Mouse (Mus musculus): ENCODE data around the gene Rpn2. TPM values are rescaled to one million over a fixed set of nuclear protein-coding genes. Genes with fewer than 3 reads are reported as not detected.

Rpn2 gene
- total RNA-seq, 4 experiments from 2014 or later, result 150 to 156 (median 153) TPM

- no peak for DNase-seq (ENCODE audit: low spot score in 2 of 2)
These were observed 30.8 kb downstream of the Rpn2 start for GRCm38 (mm10) chr2:157309611-157310010.

- DNase-seq (ENCODE audit: low spot score in 2 of 2), result no peak
These were observed 32.3 kb downstream of the Rpn2 start for GRCm38 (mm10) chr2:157310963-157311637.

GRCm38 (mm10) chr2:157313718-157314117 is 34.9 kb downstream of the Rpn2 start:
- DNase-seq (ENCODE audit: low spot score in 2 of 2), result no peak

- DNase-seq (ENCODE audit: low spot score in 2 of 2), result peak; percentile 31 to 43
These were observed 35.5 kb downstream of the Rpn2 start for GRCm38 (mm10) chr2:157314310-157314709.

DNA sequence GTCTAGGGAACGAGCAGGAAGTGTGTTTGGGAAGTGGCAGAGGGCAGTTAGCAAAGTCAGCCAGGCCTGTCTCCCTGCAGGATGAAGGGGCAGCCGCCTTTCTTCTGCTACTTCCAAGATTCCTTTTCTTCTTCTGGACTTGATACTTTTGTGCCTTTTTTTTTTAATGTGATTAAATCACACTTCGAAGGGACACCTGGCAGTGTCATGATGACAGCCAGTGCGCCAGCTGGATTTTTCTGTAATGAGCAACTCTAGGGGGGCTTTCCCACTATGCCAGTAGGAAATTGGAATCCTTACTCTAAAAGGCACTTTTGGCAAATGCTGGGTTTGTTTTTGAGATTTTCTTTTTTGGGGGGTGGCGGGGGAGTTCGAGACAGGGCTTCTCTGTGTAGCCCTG is 36.7 kb downstream of the Rpn2 start:
- DNase-seq (ENCODE audit: low spot score in 2 of 2), result no peak

- DNase-seq (ENCODE audit: low spot score in 2 of 2), result no peak
These were observed 37.6 kb downstream of the Rpn2 start for GRCm38 (mm10) chr2:157316358-157316933.

DNA sequence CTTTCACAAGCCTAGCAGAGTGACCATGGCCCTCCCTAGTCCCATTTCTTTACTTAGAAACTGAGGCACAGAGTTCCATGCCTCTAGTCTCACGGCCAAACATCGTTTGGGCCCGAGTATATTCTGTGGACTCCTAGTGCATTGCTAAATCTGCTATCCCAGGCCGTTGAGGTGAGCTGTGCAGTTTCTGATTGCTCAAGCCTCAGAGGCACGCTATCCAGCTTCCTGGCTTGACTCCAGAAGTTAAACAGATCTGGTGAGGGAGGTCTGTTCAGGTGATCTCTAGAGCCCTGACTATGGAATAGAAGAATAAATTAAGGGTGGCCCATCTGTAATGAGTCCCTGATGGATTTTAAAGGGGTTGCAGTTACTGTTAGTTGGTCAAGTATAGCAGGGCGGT is 38.4 kb downstream of the Rpn2 start:
- DNase-seq (ENCODE audit: low spot score in 2 of 2), result no peak

DNA sequence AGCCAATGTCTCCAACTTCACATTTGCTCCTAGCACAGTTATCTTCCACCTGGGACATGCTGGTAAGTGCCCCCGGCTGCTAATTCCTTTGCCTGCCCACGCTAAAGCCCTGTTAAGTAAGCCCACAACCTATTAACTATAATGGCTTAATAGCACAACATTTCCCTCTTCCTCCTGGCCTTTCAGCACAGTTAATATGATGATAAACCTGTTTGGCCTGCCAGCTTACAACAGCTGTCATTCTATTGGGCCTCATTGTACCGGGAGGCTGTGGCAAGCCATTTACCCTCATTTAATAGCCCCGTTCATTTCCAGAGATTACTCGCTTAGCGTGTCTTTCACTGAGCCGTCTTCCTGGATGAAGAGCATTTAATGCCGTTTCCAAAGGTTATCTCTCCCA is 41.3 kb downstream of the Rpn2 start:
- DNase-seq (ENCODE audit: low spot score in 2 of 2), result no peak

- no peak for DNase-seq (ENCODE audit: low spot score in 2 of 2)
These were observed 42.1 kb downstream of the Rpn2 start for GRCm38 (mm10) chr2:157320886-157321285.

DNA sequence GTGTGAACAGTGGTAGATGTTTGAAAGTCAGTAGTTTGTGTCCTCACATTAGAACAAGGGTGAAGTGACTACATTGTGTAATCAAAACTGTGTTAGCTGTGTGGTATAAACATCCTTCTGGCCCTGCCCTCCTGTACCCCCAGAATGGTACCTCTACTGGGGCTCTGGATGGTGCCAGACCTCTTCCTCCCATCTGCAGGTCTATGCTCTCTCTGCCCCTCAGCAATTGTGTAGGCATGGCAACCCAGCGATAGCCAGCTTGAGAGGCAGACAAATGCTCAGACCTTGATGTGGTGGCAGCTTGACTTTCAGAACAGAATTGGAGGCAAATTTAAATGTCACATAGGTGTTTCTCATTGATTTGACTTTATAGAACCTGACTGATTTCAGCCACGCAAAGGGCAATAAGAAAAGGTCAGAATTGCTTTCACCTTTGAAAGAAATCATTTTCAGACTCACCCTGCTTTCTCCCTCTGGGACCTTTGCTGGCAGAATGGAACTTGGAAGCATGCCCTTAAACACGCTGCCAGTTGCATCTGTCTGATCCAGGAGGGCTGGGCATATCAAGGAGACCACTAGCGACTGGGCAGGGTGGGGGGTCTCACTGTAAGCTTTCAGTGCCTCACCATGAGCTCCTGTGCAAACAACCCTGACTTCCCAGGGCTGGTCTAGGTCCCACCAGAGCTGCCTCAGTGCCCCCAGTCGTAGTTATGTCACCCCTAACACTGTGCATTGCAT is 43.4 kb downstream of the Rpn2 start:
- DNase-seq (ENCODE audit: low spot score in 2 of 2), result no peak

DNA sequence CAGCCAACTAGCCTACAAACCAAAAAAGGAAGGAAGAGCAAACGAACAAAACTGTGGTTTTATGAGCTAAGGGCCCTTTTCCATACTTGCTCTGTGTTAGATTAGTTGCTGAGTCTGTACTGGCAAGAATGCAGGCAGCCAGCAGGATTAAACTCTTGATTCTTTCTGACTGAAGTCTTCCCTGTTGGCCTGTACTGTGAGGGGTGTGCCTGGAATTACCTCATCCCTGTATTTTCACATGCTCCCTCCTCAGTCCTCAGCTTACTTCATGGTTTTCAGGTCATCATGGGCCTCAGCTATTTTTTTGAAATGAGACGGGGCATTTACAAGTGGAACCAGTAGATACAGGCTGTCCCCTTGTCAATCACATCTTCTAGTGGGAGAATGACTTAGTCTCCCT is 46.4 kb downstream of the Rpn2 start:
- DNase-seq (ENCODE audit: low spot score in 2 of 2), result no peak

- DNase-seq (ENCODE audit: low spot score in 2 of 2), result no peak
These were observed 49.3 kb downstream of the Rpn2 start for GRCm38 (mm10) chr2:157328106-157328505.

GRCm38 (mm10) chr2:157328570-157328969 is 49.8 kb downstream of the Rpn2 start:
- DNase-seq (ENCODE audit: low spot score in 2 of 2), result no peak

GRCm38 (mm10) chr2:157332059-157332458 is 53.2 kb downstream of the Rpn2 start:
- no peak for DNase-seq (ENCODE audit: low spot score in 2 of 2)

- peak; percentile 55 to 73 for DNase-seq (ENCODE audit: low spot score in 2 of 2)
These were observed 59.8 kb downstream of the Rpn2 start for GRCm38 (mm10) chr2:157338663-157339062.

DNA sequence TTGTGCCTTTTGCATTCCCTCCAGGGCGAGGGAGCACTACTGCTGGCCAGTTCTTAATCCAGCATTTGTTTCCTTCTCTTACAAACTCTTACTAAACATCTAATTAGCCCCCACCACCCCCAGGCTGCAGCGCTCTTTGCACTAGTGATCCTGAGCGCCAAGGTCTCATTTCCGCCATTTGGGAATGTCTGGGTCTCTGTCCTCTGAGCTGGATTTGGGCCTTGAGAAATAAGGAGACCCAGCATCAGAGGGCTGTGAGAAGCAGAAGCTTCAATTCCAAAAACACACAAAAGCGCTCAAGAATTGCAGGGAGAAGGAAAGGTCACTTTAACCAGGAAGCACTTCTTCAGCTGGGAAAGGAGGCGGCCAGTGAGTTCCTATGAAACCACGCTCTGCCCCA is 60.7 kb downstream of the Rpn2 start:
- no peak for DNase-seq (ENCODE audit: low spot score in 2 of 2)

DNA sequence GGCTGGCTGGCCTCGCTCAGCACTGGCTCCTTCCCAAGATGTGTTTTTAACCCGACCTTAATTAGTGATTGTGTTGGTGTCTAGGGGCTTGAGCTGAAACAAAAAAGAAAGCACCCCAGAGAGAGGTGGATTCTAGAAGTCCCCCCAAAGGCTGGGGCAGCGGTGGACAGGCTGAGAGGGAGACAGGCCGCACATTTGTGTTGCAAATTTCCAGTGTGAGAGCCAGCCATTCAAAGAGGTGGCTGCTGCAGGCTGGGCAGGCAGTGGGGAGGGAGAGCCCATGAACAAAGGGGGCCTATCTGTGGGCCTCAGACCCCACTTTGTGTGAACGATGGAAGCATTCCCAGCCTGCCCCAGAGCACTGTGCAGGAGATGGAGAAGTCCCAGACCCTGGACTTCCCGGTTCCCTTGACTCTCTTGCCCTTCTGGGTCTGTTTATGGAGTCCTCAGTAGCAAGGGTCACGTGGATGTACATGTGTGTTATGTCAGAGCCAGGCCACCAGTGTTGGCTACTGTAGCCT is 61.5 kb downstream of the Rpn2 start:
- peak; percentile 73 to 88 for DNase-seq (ENCODE audit: low spot score in 2 of 2)

DNA sequence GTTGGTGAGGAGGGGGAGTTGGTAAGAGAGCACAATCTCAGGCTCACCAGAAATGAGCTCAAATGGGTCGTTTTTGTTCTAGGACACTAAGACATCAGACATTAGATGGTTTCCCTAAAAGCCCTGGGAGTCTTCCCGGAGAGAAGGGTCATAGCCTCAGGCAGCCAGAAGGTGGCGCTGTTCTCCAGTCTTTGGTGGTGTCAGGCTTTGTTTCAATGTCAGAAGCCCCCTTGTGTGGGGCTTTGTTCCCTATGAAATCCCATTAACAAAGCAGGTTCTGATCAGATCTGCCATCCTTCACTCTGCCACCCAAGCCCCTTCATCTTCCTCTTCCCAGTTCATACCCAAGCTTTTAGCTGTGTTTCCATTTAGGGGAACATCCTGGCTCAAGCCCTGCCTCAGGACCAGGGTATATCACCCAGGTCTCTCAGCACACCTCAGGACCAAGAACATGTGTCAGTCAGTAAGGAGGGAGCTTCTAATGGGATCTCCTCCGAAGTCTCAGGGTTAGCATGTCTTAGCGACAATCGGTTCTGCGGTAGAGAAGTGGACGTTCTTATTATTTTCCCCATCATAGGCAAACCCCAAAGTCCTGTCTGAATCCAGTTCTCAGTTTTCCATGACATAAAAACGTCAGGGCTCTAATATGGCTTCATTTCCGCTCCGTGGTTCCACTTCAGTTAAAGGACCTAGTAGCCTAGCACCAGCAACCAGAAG is 62.9 kb downstream of the Rpn2 start:
- peak; percentile 68 to 82 for DNase-seq (ENCODE audit: low spot score in 2 of 2)

DNA sequence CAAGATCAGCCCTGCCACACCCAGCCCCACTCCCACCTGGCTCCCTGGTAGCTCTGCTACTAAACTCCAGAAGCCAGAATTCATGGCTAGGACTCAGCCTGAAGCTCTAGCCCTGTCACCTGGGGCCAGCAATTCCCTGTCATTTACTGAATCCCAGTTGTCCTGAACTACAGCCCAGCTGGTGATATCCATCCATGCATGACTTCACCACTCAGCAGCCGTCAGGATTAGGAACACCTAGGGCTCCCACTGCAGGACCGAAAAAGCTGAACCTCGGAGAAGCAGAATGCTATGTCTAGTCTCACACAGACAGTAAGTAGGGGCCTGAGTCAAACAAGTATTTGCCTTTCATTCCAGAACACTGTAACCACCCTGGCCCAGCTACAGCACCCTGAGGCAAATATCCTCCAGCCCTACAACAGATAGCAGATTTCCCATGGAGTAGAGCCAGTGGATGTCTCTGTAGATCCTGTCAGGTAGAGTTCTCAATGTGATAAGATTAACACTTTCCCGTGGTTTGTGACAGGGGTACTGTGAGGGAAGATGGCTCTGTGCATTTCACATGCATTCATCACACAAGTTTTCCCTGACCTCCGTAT is 63.6 kb downstream of the Rpn2 start:
- DNase-seq (ENCODE audit: low spot score in 2 of 2), result no peak

DNA sequence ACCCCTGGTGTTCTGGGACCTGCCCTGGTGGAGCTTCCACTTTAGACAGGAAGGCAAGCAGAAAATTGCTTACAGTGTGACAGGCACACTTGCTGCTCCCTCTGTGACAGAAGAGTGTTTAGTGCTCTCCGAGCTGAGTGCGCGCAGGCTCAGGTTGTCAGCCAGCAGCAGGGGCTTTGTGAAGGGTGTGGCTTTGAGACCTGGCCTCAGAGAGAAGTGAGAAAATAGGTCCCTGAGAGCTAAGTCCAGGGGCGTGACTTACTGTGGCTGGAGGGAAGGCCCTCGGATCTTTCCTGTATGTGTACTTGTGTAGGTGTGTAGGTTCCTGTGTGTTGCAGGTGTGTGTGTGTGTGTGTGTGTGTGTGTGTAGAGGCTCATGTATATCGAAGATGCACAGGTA is 64.5 kb downstream of the Rpn2 start:
- no peak for DNase-seq (ENCODE audit: low spot score in 2 of 2)

All from layer of hippocampus, adult 8-10 months (tissue).